Mouse (Mus musculus): Measurements from ENCODE around the gene Rab11fip5.

DNA sequence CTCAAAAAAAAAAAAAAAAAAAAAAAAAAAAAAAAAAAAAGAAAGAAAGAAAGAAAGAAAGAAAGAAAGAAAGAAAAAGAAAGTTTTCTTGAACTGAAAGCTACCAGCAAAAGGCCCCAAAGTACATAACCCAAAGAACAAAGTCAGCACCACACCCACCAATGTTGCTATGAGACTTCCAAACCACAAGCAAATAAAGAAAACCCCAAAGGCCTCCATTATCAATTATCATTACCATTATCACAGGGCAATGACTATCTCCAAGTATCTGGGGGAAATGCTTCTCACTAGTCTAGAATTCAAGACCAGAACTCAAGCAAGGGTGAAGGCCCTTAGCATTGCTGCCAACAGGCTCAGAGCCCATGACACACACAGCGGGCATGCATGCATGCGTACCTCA lies 18.7 kb downstream of the Rab11fip5 start:
- no peak for TF ChIP-seq CTCF (IDR thresholded peaks at IDR 0.05; ENCODE audit: insufficient read depth, low read depth, low read length)
- TF ChIP-seq POLR2A (IDR thresholded peaks at IDR 0.05; ENCODE audit: insufficient read depth, low read depth, low read length): no peak
